Mouse (Mus musculus) heart, postnatal 10 days (tissue): ENCODE measurements around the gene Car5a. TPM values are rescaled to one million over a fixed set of nuclear protein-coding genes. Genes with fewer than 3 reads are reported as not detected.

Source experiments
- DNase-seq, 2 experiments: peaks; one replicate each; pipeline ENCODE4 v3.0.0; 2021
- intact Hi-C: fragments of 180-260 bp; cut with DNase I; formaldehyde crosslinking; loops from one replicate; pipeline ENCODE4 v1.15.1; 2025
- total RNA-seq, 2 experiments: library from RNA; stranded (reverse); gene quantifications; 2 replicates each; pipeline ENCODE4 v1.2.3; 2021

Gene Car5a
- total RNA-seq, 2 experiments from 2014 or later: not detected

- intact Hi-C loops: loop anchor here (1.0 to 2.0 kb wide), 3 partner anchors 16 to 59 kb away; no protein-coding TSS in a partner anchor
- no peak for DNase-seq
Measured at GRCm38 (mm10) chr8:121909148-121909541, 35.6 kb downstream of the Car5a start.

DNA sequence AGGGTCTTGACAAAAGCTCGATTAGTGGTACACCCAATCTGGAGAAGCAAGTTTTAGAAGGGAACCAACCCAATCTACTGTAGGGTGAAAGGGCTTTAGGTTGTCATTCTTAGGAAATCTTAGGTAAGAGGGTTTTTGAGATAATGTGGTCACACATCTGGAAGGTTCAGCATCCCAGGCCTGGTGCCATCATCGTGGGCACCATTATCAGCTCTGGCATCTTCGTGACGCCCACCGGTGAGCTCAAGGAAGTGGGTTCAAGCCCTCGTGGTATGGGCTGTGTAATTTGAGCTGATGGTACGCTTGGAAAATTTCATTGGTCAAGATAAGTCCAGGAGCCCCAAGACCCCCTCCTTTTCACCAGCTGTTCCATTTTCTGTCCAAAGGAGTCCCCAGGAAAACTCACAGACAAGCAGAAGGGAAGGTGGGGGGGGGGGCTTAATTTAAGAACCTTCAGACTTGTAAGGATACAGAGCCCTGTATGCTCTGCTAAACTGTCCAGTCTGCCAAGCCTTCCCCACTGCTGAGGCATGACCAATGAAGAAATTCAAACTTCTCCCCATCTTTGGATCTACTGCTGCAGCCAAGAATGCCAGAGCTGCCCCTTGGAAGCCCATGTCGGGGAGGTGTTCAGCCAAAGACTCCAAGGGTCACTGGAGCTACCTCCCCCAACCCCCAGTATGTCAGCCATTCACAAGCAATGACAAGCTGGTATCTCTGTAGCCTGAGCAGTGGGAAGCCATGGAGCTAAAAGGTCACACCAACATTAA lies 36.1 kb downstream of the Car5a start:
- DNase-seq: no peak
- intact Hi-C loops: loop anchor here (1.0 to 2.0 kb wide), 3 partner anchors 16 to 58 kb away; no protein-coding TSS in a partner anchor

DNA sequence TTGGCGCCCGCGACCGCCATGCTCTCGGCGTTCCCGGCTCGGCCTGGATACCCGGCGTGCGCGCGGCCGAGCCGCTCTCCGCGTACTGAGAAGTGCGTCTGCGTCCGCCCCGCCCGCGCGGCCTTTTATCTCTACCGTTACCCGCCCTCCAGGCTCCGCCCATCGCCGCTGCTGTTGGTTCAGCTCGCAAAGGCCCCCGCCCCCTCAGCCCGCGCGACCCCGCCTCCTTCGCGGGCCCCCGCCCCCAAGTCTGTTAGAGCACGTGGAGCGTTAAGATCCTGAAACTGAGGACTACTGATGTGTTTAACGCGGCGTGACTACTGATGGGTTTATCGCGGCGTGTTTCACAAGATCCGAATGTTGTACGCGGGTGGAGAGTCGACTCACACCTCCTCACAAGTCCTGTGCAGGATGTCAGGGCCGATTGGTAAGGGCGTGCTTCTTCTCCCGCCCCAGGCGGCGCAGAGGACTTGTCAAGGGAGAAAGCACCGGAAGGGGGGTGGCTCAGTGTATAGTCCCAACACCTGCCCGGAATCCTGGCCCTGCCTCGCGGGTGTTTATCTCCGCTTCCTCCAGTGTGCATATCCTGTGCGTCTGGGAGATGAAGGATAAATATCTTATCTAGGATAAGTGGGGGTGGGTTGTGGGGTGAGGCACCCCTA lies 37.0 kb downstream of the Car5a start, which contains the start of gene Slc7a5:
Slc7a5 (minus strand) TSS at position 108 of the 662 bp plus-strand sequence.
- DNase-seq: peak; percentile 97
- intact Hi-C loops: loop anchor here (2.0 kb wide), 1 partner anchor 17 kb away; no protein-coding TSS in a partner anchor

DNA sequence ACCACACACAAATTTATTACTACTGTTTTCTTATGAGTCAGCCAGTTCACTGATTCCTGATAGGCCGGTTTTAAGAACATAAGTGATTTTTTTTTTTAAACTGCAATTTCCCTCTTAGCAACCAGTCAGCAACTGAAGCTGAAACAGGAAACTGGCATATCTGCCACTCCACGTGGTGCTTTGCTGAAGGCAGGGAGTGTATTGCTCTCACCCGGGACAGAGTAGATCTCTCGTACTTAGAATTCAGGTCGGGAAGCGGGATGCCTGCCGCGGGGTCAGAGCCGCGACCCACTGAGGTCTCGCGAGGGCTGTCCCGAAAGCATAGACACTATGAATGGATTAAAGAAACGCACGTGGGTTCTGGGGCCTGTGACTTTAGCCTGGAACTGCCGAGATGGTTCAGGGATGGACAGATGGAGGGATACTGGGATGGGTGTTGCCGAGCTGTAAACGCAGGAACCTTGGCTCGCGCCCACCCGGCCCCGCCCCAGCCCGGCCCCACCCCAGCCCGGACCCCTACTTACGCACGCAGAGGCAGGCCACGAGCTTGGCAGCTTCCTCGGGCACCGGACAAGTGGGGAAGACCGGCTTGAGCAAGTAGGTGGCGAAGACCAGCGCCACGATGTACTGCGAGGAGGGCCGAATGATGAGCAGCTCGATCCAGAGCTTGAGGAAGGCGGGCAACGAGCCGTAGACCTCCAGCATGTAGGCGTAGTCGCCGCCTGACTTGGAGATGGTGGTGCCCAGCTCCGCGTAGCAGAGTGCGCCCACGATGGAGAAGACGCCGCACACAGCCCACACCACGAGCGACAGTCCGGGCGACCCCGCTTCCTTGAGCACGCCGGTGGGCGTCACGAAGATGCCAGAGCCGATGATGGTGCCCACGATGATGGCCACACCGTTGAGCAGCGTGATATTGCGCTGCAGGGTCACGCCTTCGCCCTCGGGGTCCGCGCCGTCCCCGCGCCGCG lies 37.9 kb downstream of the Car5a start:
- intact Hi-C loops: no loop called here
- peak; percentile 27 to 48 for DNase-seq

GRCm38 (mm10) chr8:121905864-121906263 lies 38.8 kb downstream of the Car5a start:
- intact Hi-C loops: no loop called here
- no peak for DNase-seq

DNA sequence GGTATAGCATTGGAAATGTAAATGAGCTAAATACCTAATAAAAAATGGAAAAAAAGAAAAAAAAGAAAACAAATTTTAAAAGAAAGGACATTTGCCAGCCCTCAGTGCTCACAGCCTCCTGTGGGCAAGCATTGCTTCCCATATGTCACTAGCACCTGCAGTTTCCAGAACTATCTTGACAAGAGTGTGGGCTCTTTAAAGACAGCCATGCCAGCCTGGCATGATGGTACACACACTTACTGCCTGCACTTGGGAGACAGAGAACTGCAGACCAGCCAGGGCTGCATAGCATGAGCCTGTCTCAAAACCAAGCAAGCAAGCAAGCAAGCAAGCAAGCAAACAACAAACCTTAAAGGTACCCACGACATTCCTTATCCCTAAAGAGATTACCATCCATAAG lies 39.3 kb downstream of the Car5a start:
- DNase-seq: no peak
- intact Hi-C loops: no loop called here

DNA sequence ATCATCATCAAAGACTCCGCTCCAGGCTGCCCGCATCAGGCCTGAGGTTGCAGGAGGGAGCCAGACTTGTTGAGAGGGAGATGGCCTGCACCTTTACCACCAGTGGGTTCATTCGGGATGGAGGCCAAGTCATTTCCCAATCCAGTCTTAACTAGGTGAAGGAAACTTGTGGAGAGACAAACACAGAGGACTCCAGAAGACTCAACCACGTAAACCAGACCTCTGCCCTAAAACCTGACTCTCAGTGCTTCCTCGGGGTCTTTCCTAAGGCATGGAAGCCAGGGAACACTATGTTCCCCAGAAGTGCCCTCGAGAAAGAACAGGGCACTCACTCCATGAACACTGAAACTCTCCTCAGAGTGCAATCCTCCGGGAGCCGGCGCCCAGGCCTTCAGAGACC lies 39.7 kb downstream of the Car5a start:
- intact Hi-C loops: no loop called here
- DNase-seq: no peak

DNA sequence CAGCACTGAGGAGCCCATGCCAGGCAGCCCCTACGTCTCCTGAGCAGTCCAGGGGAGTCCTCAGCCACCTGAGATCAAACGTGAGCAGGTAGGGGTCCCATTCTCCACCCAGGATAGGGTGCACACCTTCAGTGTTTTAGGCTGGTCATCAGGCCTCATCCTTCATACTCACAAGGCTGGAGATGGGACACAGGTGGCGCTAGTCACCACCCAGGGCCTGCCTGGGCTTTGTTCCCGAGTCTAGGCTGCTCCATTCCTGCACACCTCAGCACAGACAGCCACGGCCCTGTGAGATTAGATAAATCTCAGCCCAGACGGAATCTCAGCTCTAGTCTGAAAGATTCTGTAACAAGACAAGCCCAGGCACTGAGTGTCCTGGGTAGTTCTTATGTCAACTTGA lies 40.7 kb downstream of the Car5a start:
- intact Hi-C loops: no loop called here
- no peak for DNase-seq

DNA sequence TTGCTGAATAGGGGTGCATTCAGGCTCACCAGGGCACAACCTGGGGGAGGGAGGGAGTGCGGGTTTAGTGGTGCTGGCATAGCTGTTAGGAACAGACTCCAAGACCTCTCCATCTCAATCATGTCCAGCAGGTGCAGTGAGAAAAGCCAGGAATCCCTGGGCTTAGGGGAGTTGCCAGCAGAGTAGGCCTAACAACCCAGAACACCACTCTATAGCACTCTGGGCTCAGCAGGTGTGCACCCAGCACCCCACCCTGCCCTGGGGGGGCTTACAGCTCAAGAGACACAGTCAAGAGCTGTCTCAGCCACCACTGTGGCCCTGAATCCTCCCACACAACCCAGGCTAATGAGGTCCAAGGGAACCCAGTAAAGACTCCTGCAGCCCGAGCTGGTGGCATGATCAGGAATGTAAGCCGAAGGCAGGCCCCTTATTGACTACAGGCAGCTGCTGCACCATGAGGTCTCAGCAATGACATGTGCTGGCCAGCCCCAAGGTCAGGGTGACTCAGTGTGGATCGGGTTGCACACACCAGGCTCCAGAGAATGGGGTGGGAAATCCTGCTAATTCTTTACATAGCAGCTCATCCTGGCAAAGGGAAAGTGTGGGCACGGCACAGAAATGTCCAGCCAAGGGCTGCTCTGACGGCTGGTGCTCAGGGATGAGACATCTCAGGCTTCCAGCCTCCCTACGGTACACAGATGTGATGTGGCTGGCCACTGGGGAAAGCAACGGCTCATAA lies 43.0 kb downstream of the Car5a start:
- intact Hi-C loops: no loop called here
- peak; percentile 46 to 50 for DNase-seq

GRCm38 (mm10) chr8:121899180-121900044 lies 45.3 kb downstream of the Car5a start:
- DNase-seq: no peak

GRCm38 (mm10) chr8:121898401-121898931 lies 46.2 kb downstream of the Car5a start:
- peak; percentile 78 to 80 for DNase-seq
- intact Hi-C loops: no loop called here

More at GRCm38 (mm10) chr8:121899180-121900044, 45.3 kb downstream of the Car5a start:
- intact Hi-C loops: no loop called here

- DNase-seq: peak; percentile 46 to 51
- intact Hi-C loops: no loop called here
Measured at GRCm38 (mm10) chr8:121897871-121898381, 46.8 kb downstream of the Car5a start.

GRCm38 (mm10) chr8:121897205-121897604 lies 47.5 kb downstream of the Car5a start:
- intact Hi-C loops: no loop called here
- DNase-seq: no peak

DNA sequence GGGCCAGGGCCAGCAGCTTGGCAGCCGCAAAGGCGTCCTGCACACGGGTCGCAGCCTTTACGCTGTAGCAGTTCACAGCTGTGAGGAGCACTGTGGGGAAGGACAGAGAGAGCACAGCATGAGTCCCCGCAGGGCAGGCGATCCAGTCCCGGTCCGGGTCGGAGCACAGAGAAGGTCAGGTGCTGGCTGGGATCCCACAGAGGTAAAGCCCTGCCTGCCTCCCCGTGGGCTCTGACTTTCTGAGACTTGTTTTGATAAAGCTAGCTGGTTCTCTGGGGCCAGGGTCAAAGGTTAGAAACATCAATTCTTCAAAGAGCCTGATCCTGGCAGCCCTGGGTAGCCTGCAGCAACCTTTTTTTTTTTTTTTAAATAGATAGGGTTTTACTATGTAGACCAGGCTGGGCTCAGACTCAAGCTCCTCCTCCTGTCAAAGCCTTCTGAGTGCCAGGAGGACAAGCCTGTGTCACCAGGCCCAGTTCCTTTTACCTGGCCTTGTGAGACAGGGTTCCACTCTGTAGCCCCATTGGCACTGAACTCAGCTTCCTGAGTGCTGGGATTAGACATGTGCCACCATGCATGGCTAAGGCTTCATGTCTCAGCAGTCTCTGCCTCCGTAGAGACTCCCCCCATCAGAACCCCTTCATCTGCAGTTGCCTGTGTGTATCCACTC lies 48.1 kb downstream of the Car5a start:
- intact Hi-C loops: no loop called here
- no peak for DNase-seq

DNA sequence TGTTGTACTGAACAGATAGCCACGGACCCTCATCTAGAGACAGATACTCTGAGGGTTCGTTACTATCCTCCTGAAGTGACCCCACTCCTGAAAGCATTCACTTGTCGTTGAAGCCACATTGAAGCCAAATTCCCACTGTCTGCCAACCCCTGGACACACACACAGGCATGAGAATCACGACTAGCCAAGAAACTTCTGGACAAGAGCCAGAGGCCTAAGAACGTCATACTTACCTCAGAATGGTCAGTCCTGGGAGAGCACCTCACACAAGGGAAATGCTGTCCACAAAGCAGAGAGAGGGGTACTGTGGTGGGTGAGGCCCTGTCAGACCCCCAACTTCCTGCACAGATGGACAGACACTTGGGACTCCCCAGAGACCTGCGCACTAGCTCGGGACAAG lies 48.8 kb downstream of the Car5a start:
- peak in 1 of 2 experiments; percentile 41 for DNase-seq
- intact Hi-C loops: no loop called here

- intact Hi-C loops: no loop called here
- no peak for DNase-seq
Measured at GRCm38 (mm10) chr8:121892875-121893274, 51.8 kb downstream of the Car5a start.

GRCm38 (mm10) chr8:121889810-121890785 lies 54.6 kb downstream of the Car5a start:
- no peak for DNase-seq
- intact Hi-C loops: no loop called here
